Mouse (Mus musculus): Measurements from ENCODE around the gene Zfp526. TPM values are rescaled to one million over a fixed set of nuclear protein-coding genes. Genes with fewer than 3 reads are reported as not detected.

Zfp526 gene
- polyA plus RNA-seq, 1 experiment from 2014 or later = 1.8 TPM

DNA sequence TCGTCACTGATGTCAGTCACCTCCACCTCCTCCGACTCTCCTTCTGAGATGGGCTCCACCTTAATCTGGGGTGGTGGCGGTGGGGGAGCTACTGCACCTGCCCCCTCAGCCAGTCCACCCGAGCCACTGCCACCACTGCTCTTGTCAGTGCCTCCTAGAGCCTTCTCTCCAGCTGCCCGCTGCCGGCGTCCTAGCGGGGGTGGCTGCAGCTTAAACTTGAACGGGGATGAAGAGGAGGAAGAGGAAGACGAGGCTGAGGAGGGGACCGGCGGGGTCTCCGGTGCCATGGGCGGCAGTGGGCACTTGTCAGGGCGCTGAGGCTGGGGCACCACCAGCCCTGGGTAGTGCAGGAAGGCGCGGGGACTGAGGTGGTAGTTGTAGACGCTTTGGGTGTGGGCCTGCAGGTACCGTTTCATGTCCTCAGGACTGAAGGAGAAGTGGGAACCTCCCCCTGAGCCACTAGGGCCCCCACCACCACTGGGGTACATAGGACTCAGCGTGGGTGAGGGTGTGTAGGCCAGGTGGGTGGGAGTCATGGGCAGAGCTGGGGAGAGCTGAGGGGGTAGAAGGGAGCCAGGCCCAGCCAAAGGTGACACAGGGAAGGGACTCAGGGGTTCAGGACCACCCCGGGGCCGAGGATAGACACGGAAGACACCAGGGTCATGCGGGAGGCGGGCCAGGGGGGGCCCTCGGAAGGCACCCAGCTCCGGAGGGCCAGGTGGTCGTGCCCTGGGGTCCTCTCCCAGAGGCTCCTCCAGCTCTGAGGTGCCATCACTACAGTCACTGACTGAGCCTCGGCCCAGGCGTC lies 23.5 kb downstream of the Zfp526 start:
- Histone ChIP-seq H3K36me3 (replicated peaks) (peaks cover 37% of the 10 kb centered on the region), H3K27ac (replicated peaks) (no peak overlapping the region), H3K27me3 (peaks cover 6% of the 10 kb centered on the region; the same call in 1 of the 2 replicates), H3K4me1 (replicated peaks) (peaks cover 46% of the 10 kb centered on the region), H3K4me3 (replicated peaks) (no peak overlapping the region), H3K4me2 (no peak overlapping the region), H3K9me3 (replicated peaks) (no peaks in the 10 kb centered on the region), H3K9ac (no peak overlapping the region)
- no peak for ATAC-seq (ENCODE audit: insufficient read depth)
- 85% methylated on average over 30 of the region's 30 CpGs for WGBS (ENCODE audit: insufficient replicate concordance)

DNA sequence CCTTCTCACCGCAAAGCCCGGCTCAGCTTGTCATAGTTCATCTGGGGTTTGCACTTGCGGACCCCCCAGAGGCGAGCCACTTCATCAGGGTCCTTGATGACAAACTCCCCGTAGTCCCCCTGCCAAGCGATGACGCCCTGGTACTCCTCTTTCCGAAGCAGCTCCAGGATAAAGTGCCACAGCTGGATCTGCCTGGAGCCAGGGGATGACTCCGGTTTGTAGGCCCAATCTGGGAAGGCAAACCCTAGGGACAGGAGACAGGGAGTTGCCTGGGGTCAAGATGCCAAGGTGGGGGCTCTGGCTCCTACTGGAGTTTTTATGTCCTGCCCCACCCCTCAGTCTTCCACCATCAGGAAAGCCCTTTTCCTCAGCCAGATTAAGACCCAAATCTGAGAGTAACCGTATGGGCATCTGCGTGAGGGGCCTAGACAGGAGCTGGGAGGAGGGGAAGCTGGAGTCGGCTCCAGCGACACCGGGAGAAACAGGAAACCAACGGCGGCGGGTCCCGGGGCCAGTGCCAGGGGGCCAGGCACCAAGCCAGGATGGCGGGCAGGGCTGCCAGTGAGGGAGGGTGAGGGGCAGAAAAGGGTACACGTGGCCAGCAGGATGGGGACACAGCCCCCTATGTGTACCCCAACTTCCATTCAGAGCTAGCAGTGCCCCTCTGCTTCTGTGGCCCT lies 25.0 kb downstream of the Zfp526 start:
- peaks cover 6% of the 10 kb centered on the region; the same call in 1 of the 2 replicates for H3K27me3 ChIP-seq
- no peak overlapping the region for H3K9ac ChIP-seq
- ATAC-seq (ENCODE audit: insufficient read depth) = no peak
- peak overlapping the region; percentile 99; the same call in 1 of the 2 replicates for H3K4me2 ChIP-seq
- H3K9me3 ChIP-seq (replicated peaks) = no peaks in the 10 kb centered on the region
- peaks cover 57% of the 10 kb centered on the region for H3K4me1 ChIP-seq (replicated peaks)
- 58% methylated on average over 20 of the region's 20 CpGs for WGBS (ENCODE audit: insufficient replicate concordance)
- peak overlapping the region; percentile 14; the same call in 1 of the 2 replicates for H3K27ac ChIP-seq (replicated peaks)
- H3K4me3 ChIP-seq (replicated peaks) = no peak overlapping the region
- H3K36me3 ChIP-seq (replicated peaks) = peaks cover 37% of the 10 kb centered on the region

GRCm38 (mm10) chr7:25246759-25247137 lies 25.5 kb downstream of the Zfp526 start:
- peaks cover 37% of the 10 kb centered on the region for H3K36me3 ChIP-seq (replicated peaks)
- peaks cover 63% of the 10 kb centered on the region for H3K4me1 ChIP-seq (replicated peaks)
- no peak for ATAC-seq (ENCODE audit: insufficient read depth)
- peak overlapping the region; percentile 99 for H3K4me2 ChIP-seq
- no peak overlapping the region for H3K9ac ChIP-seq
- 44% methylated on average over 4 of the region's 4 CpGs for WGBS (ENCODE audit: insufficient replicate concordance)
- peaks cover 6% of the 10 kb centered on the region; the same call in 1 of the 2 replicates for H3K27me3 ChIP-seq
- no peak overlapping the region for H3K4me3 ChIP-seq (replicated peaks)
- H3K27ac ChIP-seq (replicated peaks) = no peak overlapping the region
- H3K9me3 ChIP-seq (replicated peaks) = no peaks in the 10 kb centered on the region

GRCm38 (mm10) chr7:25247498-25247897 lies 26.3 kb downstream of the Zfp526 start:
- WGBS (ENCODE audit: insufficient replicate concordance) = 20% methylated on average over 3 of the region's 3 CpGs
- ATAC-seq (ENCODE audit: insufficient read depth) = no peak
- Histone ChIP-seq H3K4me2 (peak overlapping the region; percentile 99), H3K9ac (peak overlapping the region; percentile 79; the same call in 1 of the 2 replicates), H3K36me3 (replicated peaks) (peaks cover 32% of the 10 kb centered on the region), H3K4me1 (replicated peaks) (peaks cover 66% of the 10 kb centered on the region), H3K27me3 (peaks cover 10% of the 10 kb centered on the region; the same call in 1 of the 2 replicates), H3K27ac (replicated peaks) (peak overlapping the region; percentile 84; the same call in 1 of the 2 replicates), H3K9me3 (replicated peaks) (no peaks in the 10 kb centered on the region), H3K4me3 (replicated peaks) (peak overlapping the region; percentile 78)

- Histone ChIP-seq H3K4me1 (replicated peaks) (peaks cover 66% of the 10 kb centered on the region), H3K9ac (peak overlapping the region; percentile 79; the same call in 1 of the 2 replicates), H3K9me3 (replicated peaks) (no peaks in the 10 kb centered on the region), H3K36me3 (replicated peaks) (peaks cover 26% of the 10 kb centered on the region), H3K4me3 (replicated peaks) (peak overlapping the region; percentile 78), H3K27ac (replicated peaks) (peak overlapping the region; percentile 84), H3K4me2 (peak overlapping the region; percentile 99), H3K27me3 (peaks cover 10% of the 10 kb centered on the region; the same call in 1 of the 2 replicates)
- ATAC-seq (ENCODE audit: insufficient read depth) = no peak
- WGBS (ENCODE audit: insufficient replicate concordance) = 4% methylated on average over 18 of the region's 18 CpGs
Measured at GRCm38 (mm10) chr7:25248018-25248647, 26.9 kb downstream of the Zfp526 start.

GRCm38 (mm10) chr7:25248846-25249313 lies 27.7 kb downstream of the Zfp526 start:
- Histone ChIP-seq H3K9me3 (replicated peaks) (no peaks in the 10 kb centered on the region), H3K9ac (peak overlapping the region; percentile 79), H3K4me1 (replicated peaks) (peaks cover 66% of the 10 kb centered on the region), H3K27me3 (peaks cover 10% of the 10 kb centered on the region; the same call in 1 of the 2 replicates), H3K4me2 (peak overlapping the region; percentile 99), H3K36me3 (replicated peaks) (peaks cover 21% of the 10 kb centered on the region), H3K27ac (replicated peaks) (peak overlapping the region; percentile 84), H3K4me3 (replicated peaks) (peak overlapping the region; percentile 78)
- ATAC-seq (ENCODE audit: insufficient read depth) = peak; percentile 2; the same call in 1 of the 2 replicates
- under 1% methylated on average over 25 of the region's 25 CpGs for WGBS (ENCODE audit: insufficient replicate concordance)

GRCm38 (mm10) chr7:25249314-25250140 lies 28.3 kb downstream of the Zfp526 start:
- WGBS (ENCODE audit: insufficient replicate concordance) = under 1% methylated on average over 51 of the region's 73 CpGs
- Histone ChIP-seq H3K9me3 (replicated peaks) (no peaks in the 10 kb centered on the region), H3K9ac (peak overlapping the region; percentile 79), H3K36me3 (replicated peaks) (peaks cover 16% of the 10 kb centered on the region), H3K4me3 (replicated peaks) (peak overlapping the region; percentile 78), H3K4me1 (replicated peaks) (peaks cover 66% of the 10 kb centered on the region), H3K27me3 (peaks cover 14% of the 10 kb centered on the region; the same call in 1 of the 2 replicates), H3K27ac (replicated peaks) (peak overlapping the region; percentile 84), H3K4me2 (peak overlapping the region; percentile 99)
- peak; percentile 28 for ATAC-seq (ENCODE audit: insufficient read depth)

DNA sequence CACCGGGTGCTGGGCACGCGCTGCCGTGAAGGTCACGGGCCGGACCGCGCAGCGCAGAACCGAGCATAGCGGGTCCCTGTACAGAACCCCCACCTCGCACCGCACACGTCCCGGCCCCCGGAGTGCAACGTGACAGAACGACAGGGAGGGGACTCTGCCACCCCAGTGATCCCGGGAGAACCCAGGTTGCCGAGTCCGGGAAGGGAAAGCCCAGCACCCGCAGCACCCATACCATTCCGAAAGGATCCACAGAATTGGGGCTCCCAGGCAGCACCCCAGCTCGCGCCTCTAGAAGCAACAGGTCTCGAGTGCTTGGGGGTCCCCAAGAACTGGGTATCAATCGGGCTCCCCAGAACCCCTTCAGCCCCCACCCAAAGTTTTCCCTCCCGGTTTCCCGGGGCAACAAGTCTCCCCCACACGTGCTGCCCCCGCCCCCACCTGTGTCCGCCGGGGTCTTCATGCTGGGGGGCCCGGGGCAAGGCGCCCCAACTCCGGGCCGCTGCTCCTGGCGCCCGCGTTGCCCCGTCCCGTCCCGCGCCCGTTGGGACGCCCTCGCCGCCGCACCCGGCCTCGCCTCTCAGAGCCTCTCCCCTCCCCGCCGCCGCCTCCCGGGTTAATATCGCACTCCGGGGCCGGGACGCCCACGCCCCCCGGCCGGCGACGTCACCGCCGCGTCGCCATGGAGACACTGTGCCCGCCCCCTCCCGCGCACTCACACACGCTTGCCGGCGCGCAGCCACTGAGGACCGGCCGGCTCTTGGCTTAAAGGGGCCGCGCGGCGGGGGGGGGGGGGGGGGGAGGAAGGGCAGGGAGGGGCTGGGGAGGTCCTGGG lies 29.1 kb downstream of the Zfp526 start, which contains the start of gene Erf:
TSS of gene Erf (minus strand) at position 621 of the 832 bp plus-strand sequence.
- Histone ChIP-seq H3K9ac (peak within 1 kb of the TSS; percentile 79), H3K9me3 (replicated peaks) (no peaks in the 10 kb centered on the region), H3K4me2 (peak within 1 kb of the TSS; percentile 99), H3K27me3 (peaks cover 17% of the 10 kb centered on the region; the same call in 1 of the 2 replicates), H3K27ac (replicated peaks) (peak within 1 kb of the TSS; percentile 84), H3K4me1 (replicated peaks) (peaks cover 63% of the 10 kb centered on the region), H3K36me3 (replicated peaks) (peaks cover 8% of the 10 kb centered on the region), H3K4me3 (replicated peaks) (peak within 1 kb of the TSS; percentile 78)
- ATAC-seq (ENCODE audit: insufficient read depth) = peak; percentile 75
- under 1% methylated on average over 73 of the region's 81 CpGs for WGBS (ENCODE audit: insufficient replicate concordance)

DNA sequence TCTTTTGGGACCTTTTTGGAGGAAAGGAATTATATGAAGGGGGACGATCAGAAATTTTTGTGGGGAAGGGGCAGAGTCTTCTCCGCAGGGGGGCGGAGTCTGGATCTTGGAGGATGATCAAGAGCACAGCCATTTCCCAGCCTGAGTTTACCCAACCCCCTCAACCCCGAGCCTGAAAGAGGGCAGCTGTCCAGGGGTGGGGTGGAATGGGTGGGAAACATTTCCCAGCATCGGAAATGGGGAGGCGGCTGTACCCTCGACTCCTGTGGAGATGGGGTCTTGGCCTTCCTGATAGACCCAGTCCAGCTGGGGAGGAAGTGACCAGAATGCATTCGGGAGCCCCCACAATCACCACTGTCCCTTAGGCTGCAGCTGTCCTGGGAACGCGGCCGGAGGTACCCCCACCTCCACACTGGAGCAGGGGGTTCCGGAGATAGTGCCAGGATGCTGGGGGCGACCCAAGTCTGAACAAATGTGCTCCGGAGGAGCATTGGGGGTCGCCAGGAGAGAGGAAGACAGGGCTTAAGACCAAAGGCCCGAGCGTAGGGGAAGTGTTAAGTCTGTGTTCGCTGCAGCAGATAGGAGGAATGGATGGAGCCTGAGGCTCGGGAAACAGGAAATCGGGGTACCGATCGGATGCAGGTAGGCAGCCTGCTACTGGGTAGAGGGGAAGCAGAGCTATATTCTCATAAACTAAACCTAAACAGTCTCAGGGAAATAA lies 30.0 kb downstream of the Zfp526 start:
- Histone ChIP-seq H3K4me3 (replicated peaks) (peak overlapping the region; percentile 78), H3K4me2 (peak overlapping the region; percentile 99), H3K9ac (peak overlapping the region; percentile 79; the same call in 1 of the 2 replicates), H3K27me3 (peaks cover 17% of the 10 kb centered on the region; the same call in 1 of the 2 replicates), H3K36me3 (replicated peaks) (no peaks in the 10 kb centered on the region), H3K27ac (replicated peaks) (peak overlapping the region; percentile 84), H3K9me3 (replicated peaks) (no peaks in the 10 kb centered on the region), H3K4me1 (replicated peaks) (peaks cover 58% of the 10 kb centered on the region)
- 9% methylated on average over 22 of the region's 22 CpGs for WGBS (ENCODE audit: insufficient replicate concordance)
- ATAC-seq (ENCODE audit: insufficient read depth) = no peak
